Mouse (Mus musculus): ENCODE measurements around the gene U2surp. TPM values are rescaled to one million over a fixed set of nuclear protein-coding genes. Genes with fewer than 3 reads are reported as not detected.

The U2surp gene
- polyA plus RNA-seq (2016; fragmentation: Nextera tagmentation; extraction: Ambion mirVana) = 142 and 152 TPM in 2 replicates

DNA sequence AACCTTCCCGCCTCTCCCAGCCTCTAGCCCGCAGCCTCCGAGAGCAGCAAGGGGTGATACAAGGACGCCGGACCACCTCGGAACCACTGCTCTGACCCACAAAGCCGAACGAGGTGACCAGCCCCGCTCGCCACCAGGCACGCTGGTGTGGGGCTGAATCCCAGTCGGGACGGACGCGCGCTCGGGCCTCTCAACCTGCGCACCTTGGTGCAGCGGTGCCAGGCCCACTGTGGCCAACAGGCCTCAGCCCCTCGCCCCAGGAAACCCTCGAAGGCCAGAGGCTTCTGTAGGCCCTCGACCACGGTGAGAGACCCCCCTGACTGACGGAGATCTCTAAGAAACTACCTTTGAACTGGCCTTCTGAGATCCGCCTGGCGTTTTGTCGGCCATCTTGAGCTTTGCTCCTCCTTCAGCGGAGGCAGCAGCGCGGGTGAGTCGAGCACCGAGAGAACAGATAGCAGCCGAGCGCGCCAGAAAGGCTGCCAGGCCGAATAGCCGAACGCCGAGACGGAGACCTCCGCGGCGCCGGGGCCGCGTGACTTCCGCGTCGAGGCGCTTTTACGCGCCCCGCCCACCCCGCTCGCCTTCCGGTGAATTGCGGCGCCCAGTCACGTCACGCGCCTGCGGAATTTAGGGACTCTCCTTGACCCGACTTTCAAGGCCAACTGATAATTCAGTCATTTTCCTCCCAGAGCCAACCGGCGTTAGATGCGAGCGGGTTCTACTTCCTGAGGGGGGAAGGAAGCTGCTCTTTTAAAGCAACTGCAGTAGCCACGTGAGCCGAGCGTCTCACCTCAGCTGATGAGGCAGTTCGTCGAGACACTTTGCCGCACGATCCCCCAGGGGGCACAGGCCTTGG, at the start of gene U2surp:
TSS of gene U2surp (minus strand) at position 525 of the 859 bp plus-strand sequence.
- Histone ChIP-seq H3K4me3 (peak within 1 kb of the TSS; percentile 92), H3K27ac (peak within 1 kb of the TSS; percentile 94), H3K27me3 (ENCODE audit: poor library complexity, severe bottlenecking) (no peaks in the 10 kb centered on the region), H3K36me3 (replicated peaks) (peaks cover 15% of the 10 kb centered on the region), H3K4me1 (peaks cover 22% of the 10 kb centered on the region), H3K9me3 (no peaks in the 10 kb centered on the region)
- under 1% methylated on average over 74 of the region's 74 CpGs for WGBS
- DNase-seq (ENCODE audit: extremely low spot score, low spot score) = peak; percentile 96

DNA sequence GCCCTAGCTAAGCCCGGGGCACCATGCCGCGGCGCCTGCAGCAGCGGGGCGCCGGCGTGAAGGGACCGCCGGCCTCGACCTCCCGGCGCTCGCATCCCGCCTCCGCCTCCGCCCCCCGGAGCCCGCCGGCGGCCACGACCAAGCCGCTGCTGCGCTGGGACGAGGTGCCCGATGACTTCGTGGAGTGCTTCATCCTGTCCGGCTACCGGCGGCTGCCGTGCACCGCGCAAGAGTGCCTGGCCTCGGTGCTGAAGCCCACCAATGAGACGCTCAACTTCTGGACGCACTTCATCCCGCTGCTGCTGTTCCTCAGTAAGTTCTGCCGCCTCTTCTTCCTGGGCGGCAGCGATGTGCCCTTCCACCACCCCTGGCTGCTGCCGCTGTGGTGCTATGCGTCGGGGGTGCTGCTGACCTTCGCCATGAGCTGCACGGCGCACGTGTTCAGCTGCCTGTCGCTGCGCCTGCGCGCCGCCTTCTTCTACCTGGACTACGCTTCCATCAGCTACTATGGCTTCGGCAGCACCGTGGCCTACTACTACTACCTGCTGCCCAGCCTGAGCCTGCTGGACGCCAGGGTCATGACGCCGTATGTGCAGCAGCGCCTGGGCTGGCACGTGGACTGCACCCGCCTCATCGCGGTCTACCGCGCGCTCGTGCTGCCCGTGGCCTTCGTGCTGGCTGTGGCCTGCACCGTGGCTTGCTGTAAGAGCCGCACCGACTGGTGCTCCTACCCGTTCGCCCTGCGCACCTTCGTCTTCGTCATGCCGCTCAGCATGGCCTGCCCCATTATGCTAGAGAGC, 48.3 kb upstream of the U2surp start:
- Histone ChIP-seq H3K4me3 (peak overlapping the region; percentile 71), H3K27me3 (ENCODE audit: poor library complexity, severe bottlenecking) (peaks cover 98% of the 10 kb centered on the region), H3K27ac (peak overlapping the region; percentile 79), H3K9me3 (no peaks in the 10 kb centered on the region), H3K4me1 (peaks cover 20% of the 10 kb centered on the region), H3K36me3 (replicated peaks) (no peaks in the 10 kb centered on the region)
- peak; percentile 45 for DNase-seq (ENCODE audit: extremely low spot score, low spot score)
- 17% methylated on average over 78 of the region's 78 CpGs for WGBS

DNA sequence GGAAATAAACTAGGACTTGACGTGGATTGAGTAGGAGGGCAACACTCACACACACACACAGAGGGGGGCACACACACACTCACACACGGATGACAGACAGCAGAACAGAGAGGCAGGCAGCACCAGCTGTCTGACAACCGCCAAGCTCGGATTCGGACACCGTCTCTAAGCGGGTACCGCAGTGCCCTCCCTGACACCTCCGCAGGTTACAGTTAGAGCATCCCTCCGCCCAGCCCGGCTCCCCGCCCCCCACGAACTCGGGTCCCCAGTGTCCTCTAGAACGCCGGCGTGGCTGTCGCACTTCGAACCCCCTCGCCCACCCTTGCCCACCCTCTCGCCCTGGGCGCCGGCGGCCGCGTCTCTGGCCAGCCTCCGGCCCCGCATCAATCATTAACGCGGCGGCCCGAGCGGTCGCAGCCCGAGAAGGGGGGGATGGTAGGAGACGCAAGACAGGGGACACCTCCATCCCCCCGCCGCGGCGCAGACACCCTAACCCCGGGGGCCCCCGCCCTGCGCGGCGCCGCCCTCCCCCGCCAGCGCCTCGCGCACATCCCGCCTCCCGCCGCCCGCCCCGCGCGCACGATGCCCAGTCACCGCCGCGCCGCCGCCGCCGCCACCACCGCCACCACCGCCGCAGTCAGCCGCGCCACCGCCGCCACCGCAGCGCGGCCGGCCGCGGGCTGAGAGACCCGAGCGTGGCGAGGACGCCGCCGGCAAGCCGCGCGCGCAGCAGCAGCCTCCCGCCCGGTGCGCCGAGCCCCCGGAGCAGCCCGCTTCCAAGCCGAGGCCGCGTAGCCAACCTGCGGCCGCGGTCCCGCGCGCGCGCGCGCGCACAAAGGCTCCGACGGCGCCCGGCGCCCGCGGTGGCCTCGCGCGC, 47.5 kb upstream of the U2surp start, which contains the start of gene Paqr9:
TSS of gene Paqr9 (plus strand) at position 599 of the 877 bp plus-strand sequence.
- H3K4me3 ChIP-seq = peak within 1 kb of the TSS; percentile 71
- peak; percentile 40 for DNase-seq (ENCODE audit: extremely low spot score, low spot score)
- H3K36me3 ChIP-seq (replicated peaks) = no peaks in the 10 kb centered on the region
- peak within 1 kb of the TSS; percentile 79 for H3K27ac ChIP-seq
- WGBS = 6% methylated on average over 115 of the region's 118 CpGs
- H3K9me3 ChIP-seq = no peaks in the 10 kb centered on the region
- peaks cover 20% of the 10 kb centered on the region for H3K4me1 ChIP-seq
- peaks cover 96% of the 10 kb centered on the region for H3K27me3 ChIP-seq (ENCODE audit: poor library complexity, severe bottlenecking)

DNA sequence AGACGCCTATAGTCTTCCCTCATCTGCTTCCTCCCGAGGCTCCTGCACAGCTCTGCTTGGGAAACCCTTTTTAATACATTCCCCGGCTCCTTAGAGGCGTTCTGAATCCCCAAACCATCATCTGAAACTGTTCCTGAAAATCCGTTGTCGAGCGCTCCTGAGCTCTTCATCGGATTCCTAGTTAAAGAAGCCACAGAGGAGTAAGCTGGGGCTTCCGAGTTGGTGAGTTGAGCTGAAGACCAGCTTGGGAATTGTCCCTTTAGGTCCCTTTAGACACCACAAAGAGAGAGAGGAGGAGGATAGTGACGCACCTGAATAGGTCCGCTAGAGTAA, 46.9 kb upstream of the U2surp start:
- Histone ChIP-seq H3K4me3 (peak overlapping the region; percentile 71), H3K36me3 (replicated peaks) (no peaks in the 10 kb centered on the region), H3K4me1 (peaks cover 20% of the 10 kb centered on the region), H3K9me3 (no peaks in the 10 kb centered on the region), H3K27me3 (ENCODE audit: poor library complexity, severe bottlenecking) (peaks cover 90% of the 10 kb centered on the region), H3K27ac (no peak overlapping the region)
- 10% methylated on average over 11 of the region's 11 CpGs for WGBS
- peak; percentile 22 for DNase-seq (ENCODE audit: extremely low spot score, low spot score)

DNA sequence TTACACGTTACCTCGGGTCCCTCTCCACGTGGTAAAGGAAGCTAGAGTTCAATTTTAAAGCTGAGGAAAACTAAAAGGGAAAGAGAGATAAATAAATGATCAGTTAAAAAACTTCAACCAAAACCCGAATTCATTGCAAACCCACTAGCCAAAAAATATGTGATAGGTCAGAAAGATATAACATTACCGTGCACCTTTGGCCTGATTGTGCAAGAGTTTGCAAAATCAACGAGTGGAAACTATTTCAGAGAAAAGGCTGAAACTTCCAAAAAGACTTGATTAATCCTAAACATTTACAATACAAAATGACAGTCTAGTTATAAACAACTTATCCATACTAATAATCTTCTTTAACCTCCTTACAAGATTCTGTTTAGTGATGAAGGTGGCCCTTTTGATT, 45.9 kb upstream of the U2surp start:
- Histone ChIP-seq H3K4me1 (peaks cover 20% of the 10 kb centered on the region), H3K9me3 (no peaks in the 10 kb centered on the region), H3K27ac (no peak overlapping the region), H3K36me3 (replicated peaks) (no peaks in the 10 kb centered on the region), H3K4me3 (no peak overlapping the region), H3K27me3 (ENCODE audit: poor library complexity, severe bottlenecking) (peaks cover 84% of the 10 kb centered on the region)
- no peak for DNase-seq (ENCODE audit: extremely low spot score, low spot score)
- 70% methylated on average over 6 of the region's 6 CpGs for WGBS

DNA sequence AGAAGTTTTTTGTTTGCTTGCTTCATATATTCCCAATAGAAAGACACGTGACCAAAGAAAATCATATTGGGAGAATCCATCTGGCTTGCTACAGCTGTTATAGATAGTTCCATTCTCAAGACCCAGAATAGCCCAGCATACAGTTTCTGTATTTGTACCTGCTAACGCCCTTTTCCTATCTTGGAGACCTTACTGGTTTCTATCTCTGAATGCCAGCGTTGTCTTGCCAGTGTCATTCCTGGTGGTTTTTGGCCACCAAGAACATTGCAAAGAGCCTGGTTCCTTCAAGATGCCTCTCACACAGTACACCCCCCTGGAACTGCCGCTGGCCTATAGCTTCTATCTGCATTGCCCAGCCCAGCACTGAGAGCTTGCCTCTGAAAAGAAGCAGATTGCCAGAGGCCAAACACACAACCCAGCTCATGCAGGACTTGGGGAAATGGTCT, 44.3 kb upstream of the U2surp start:
- peaks cover 20% of the 10 kb centered on the region for H3K4me1 ChIP-seq
- H3K36me3 ChIP-seq (replicated peaks) = no peaks in the 10 kb centered on the region
- peaks cover 70% of the 10 kb centered on the region for H3K27me3 ChIP-seq (ENCODE audit: poor library complexity, severe bottlenecking)
- H3K4me3 ChIP-seq = no peak overlapping the region
- H3K9me3 ChIP-seq = no peaks in the 10 kb centered on the region
- no peak overlapping the region for H3K27ac ChIP-seq
- 89% methylated on average over 4 of the region's 4 CpGs for WGBS
- no peak for DNase-seq (ENCODE audit: extremely low spot score, low spot score)

DNA sequence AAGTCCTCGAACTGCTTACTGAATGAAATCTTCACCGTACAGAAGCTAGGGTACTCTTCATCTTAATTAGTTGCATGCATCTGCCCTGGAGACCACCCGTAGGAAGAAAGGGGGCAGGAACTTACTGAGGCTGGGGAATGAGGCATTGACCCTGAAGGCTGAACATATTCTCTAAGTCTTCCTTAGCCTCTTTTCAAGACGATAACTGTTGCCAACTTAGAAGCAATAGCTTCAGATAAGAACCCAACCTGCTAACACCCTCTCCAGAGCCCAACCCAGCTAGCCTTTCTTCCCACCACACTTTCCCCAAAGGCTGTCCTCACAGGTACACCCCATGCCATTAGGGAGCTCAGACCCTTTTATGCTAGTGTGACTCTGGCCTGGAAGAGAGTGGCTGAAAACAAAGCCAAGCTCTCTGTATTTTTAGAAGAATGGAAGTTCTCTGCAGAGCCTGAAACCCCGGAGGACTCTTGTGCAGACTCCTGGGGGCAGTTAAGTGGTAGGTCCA, 43.5 kb upstream of the U2surp start:
- DNase-seq (ENCODE audit: extremely low spot score, low spot score) = no peak
- WGBS = 64% methylated on average over 5 of the region's 5 CpGs
- Histone ChIP-seq H3K36me3 (replicated peaks) (no peaks in the 10 kb centered on the region), H3K4me1 (peaks cover 15% of the 10 kb centered on the region), H3K4me3 (no peak overlapping the region), H3K27ac (no peak overlapping the region), H3K9me3 (no peaks in the 10 kb centered on the region), H3K27me3 (ENCODE audit: poor library complexity, severe bottlenecking) (peaks cover 62% of the 10 kb centered on the region)

DNA sequence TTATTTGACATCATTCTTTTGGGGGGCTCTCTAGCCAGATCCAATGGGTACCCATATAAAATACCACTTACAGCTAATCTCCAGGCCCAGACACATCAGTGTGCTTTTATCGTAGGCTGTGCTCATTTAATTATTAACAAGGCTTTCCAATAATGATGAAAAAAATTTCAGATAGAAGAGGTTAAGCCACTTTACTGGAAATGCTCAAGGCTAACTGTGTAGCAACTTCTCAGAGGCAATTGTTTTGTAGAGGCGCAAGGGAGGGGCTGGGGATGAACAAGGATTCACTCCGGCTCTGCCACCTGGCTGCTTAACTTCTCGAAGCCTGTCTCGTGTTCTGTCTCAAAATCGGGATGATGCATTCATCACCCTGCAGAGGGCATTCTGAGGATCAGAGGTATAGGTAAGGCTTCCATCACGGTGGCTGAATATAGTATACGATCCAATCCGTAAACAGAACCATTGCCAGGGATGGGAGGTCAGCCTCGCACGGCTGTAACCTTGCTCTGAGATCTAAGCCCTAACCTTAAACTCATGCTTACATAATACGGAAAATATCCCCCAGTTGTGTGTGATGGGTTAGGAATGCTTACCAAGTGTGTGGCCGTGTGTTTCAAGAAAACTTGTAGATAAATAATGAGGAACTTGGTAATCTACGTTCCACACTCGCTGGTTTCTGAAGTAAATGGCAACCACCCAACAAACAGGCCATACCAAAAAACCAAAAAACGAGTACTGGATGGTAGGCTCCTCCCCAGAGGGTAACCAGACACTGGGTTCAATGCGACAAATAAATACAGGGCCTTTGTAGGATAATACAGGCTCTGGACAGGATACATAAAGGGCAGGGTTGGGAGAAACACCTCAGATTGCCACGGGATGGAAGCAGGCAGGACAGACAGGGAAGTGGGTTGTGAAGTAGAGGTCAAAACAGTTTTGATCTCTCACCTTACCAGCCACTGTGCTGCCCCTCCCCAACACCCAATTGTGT, 42.7 kb upstream of the U2surp start:
- H3K27ac ChIP-seq = no peak overlapping the region
- peaks cover 8% of the 10 kb centered on the region for H3K4me1 ChIP-seq
- no peaks in the 10 kb centered on the region for H3K36me3 ChIP-seq (replicated peaks)
- WGBS = 85% methylated on average over 18 of the region's 18 CpGs
- H3K9me3 ChIP-seq = no peaks in the 10 kb centered on the region
- H3K4me3 ChIP-seq = no peak overlapping the region
- H3K27me3 ChIP-seq (ENCODE audit: poor library complexity, severe bottlenecking) = peaks cover 54% of the 10 kb centered on the region
- DNase-seq (ENCODE audit: extremely low spot score, low spot score) = no peak

DNA sequence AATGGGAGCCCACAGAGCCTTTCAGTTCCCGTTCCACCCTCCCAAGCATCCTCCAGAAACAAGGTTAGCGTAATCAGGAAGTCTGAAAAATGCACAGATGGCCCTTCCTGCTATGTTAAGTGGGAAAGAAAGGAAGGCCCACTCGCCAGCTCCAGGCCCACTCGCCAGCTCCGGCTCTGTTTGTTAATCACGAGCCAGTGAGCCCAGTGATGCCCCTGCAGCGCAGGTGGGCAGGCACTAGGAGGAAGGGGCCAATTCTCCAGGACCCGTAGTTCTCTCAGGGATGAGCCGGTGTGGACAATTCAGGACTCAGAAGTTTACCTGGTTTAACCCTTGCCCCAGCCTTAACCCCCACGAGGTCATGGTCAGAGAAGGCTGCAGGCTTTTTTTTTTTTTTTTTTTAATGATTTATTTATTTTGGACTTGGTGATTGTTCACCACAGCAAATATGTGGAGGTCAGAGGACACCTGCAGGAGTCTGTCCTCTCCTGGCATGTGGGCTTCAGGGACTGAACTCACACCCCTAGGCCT, 40.4 kb upstream of the U2surp start:
- Histone ChIP-seq H3K36me3 (replicated peaks) (no peaks in the 10 kb centered on the region), H3K4me1 (no peaks in the 10 kb centered on the region), H3K27me3 (ENCODE audit: poor library complexity, severe bottlenecking) (peaks cover 32% of the 10 kb centered on the region), H3K9me3 (no peaks in the 10 kb centered on the region), H3K4me3 (no peak overlapping the region), H3K27ac (no peak overlapping the region)
- DNase-seq (ENCODE audit: extremely low spot score, low spot score) = no peak
- 77% methylated on average over 10 of the region's 10 CpGs for WGBS

DNA sequence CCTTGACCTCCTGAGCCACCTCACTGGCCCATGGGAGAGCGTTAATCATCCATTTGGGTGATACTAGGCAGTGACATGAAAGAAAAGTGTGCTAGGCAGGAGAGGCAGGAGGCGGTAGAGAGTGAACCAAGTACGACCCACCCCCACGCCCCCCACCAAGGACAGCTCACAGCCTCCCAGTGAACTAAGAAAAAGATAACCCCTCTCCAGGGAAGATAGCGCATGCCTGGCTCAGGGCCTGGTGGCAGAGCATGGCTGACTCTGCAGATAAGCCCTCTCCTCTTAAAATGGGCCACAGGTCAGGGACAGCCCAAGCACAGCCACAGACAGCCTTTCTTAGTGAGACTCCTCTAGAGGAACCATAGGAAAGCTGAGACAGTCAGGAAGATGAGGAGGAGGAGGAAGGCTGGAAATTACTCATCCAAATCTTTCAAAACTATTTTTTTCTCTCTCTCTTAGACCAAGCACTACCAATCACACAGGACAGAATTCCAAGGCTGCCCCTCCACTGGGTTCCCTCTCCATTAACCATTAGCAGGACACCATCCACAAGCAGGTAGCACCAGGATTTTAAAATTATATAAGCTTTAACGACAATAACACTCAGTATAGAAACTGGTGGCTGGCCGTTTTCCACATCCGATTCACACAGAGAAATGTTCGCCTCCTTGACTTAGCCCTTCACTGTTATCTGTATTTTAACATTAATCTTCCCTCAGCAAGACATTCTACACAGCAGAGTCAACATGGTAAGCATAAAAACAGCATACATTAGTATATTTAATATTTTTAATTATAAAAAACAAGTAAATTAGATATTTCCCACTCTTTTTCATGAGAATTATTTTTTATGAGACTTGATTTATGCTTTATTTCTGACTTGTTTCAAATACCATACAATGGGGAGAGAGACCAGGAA, 39.3 kb upstream of the U2surp start:
- no peak overlapping the region for H3K4me3 ChIP-seq
- no peaks in the 10 kb centered on the region for H3K36me3 ChIP-seq (replicated peaks)
- no peaks in the 10 kb centered on the region for H3K9me3 ChIP-seq
- peaks cover 20% of the 10 kb centered on the region for H3K27me3 ChIP-seq (ENCODE audit: poor library complexity, severe bottlenecking)
- H3K4me1 ChIP-seq = no peaks in the 10 kb centered on the region
- DNase-seq (ENCODE audit: extremely low spot score, low spot score) = no peak
- no peak overlapping the region for H3K27ac ChIP-seq
- WGBS = 77% methylated on average over 9 of the region's 9 CpGs
